Mouse (Mus musculus): ENCODE measurements around the gene Olfr1282. TPM values are rescaled to one million over a fixed set of nuclear protein-coding genes. Genes with fewer than 3 reads are reported as not detected.

Olfr1282 gene
- not detected for polyA plus RNA-seq (2017; shearing (Covaris generic))

GRCm38 (mm10) chr2:111335976-111336375 lies at the start of gene Olfr1282:
Gene Olfr1282, minus strand, starts transcription at chr2:111336076.

GRCm38 (mm10) chr2:111375222-111375621 lies 39.3 kb upstream of the Olfr1282 start, which contains the start of gene Olfr1284:
Gene Olfr1284, plus strand, starts transcription at chr2:111375522.

GRCm38 (mm10) chr2:111366490-111366889 lies 30.6 kb upstream of the Olfr1282 start, which contains the start of gene Olfr1283:
Gene Olfr1283, plus strand, starts transcription at chr2:111366790.

GRCm38 (mm10) chr2:111326220-111326619 lies 9.7 kb downstream of the Olfr1282 start, which contains the start of gene Olfr1281:
Gene Olfr1281, plus strand, starts transcription at chr2:111326520.

GRCm38 (mm10) chr2:111313717-111314116 lies 22.2 kb downstream of the Olfr1282 start, which contains the start of gene Olfr1280:
Gene Olfr1280, plus strand, starts transcription at chr2:111314017.

GRCm38 (mm10) chr2:111300374-111300773 lies 35.5 kb downstream of the Olfr1282 start, which contains the start of gene Olfr1279:
Gene Olfr1279, plus strand, starts transcription at chr2:111300635.

GRCm38 (mm10) chr2:111289836-111290235 lies 46.0 kb downstream of the Olfr1282 start, which contains the start of gene Olfr1278:
Gene Olfr1278, plus strand, starts transcription at chr2:111290136.

Other genes starting within 250 kb of the Olfr1282 start
- not detected for gene Gm13941, start 230.1 kb downstream of the Olfr1282 start, polyA plus RNA-seq (2017; shearing (Covaris generic))
- gene Gm15130, start 183.1 kb downstream of the Olfr1282 start, polyA plus RNA-seq (2017; shearing (Covaris generic)): not detected
- under 1 TPM in 1 of 2 experiments, not detected in 1; 0.42 TPM for gene 4930430A15Rik, start 106.5 kb downstream of the Olfr1282 start, polyA plus RNA-seq (2017; shearing (Covaris generic))
- not detected for gene Olfr1275, start 100.8 kb downstream of the Olfr1282 start, polyA plus RNA-seq (2017; shearing (Covaris generic))
- gene Olfr1276, start 81.6 kb downstream of the Olfr1282 start, polyA plus RNA-seq (2017; shearing (Covaris generic)): not detected
- under 1 TPM in 1 of 2 experiments, not detected in 1; 0.04 TPM for gene Olfr1277, start 62.0 kb downstream of the Olfr1282 start, polyA plus RNA-seq (2017; shearing (Covaris generic))
- gene Olfr1278, start 45.9 kb downstream of the Olfr1282 start, polyA plus RNA-seq (2017; shearing (Covaris generic)): not detected
- not detected for gene Olfr1279, start 35.4 kb downstream of the Olfr1282 start, polyA plus RNA-seq (2017; shearing (Covaris generic))
- gene Olfr1280, start 22.1 kb downstream of the Olfr1282 start, polyA plus RNA-seq (2017; shearing (Covaris generic)): not detected
- not detected for gene Olfr1281, start 9.6 kb downstream of the Olfr1282 start, polyA plus RNA-seq (2017; shearing (Covaris generic))
- gene Olfr1283, start 30.7 kb upstream of the Olfr1282 start, polyA plus RNA-seq (2017; shearing (Covaris generic)): not detected
- gene Olfr1284, start 39.4 kb upstream of the Olfr1282 start, polyA plus RNA-seq (2017; shearing (Covaris generic)): not detected
- gene Olfr1286, start 87.0 kb upstream of the Olfr1282 start, polyA plus RNA-seq (2017; shearing (Covaris generic)): not detected
- gene Olfr1287, start 113.1 kb upstream of the Olfr1282 start, polyA plus RNA-seq (2017; shearing (Covaris generic)): not detected
- gene Olfr1288, start 138.0 kb upstream of the Olfr1282 start, polyA plus RNA-seq (2017; shearing (Covaris generic)): not detected
- gene Olfr1289, start 144.7 kb upstream of the Olfr1282 start, polyA plus RNA-seq (2017; shearing (Covaris generic)): not detected
- not detected for gene Olfr1290, start 157.8 kb upstream of the Olfr1282 start, polyA plus RNA-seq (2017; shearing (Covaris generic))
- gene Olfr1291-ps1, start 161.1 kb upstream of the Olfr1282 start, polyA plus RNA-seq (2017; shearing (Covaris generic)): under 1 TPM; 0.31 to 0.67 TPM
- under 1 TPM in 1 of 2 experiments, not detected in 1; 0.17 TPM for gene Olfr1293-ps, start 189.1 kb upstream of the Olfr1282 start, polyA plus RNA-seq (2017; shearing (Covaris generic))
- not detected for gene Olfr1294, start 204.2 kb upstream of the Olfr1282 start, polyA plus RNA-seq (2017; shearing (Covaris generic))
- gene Olfr1295, start 233.6 kb upstream of the Olfr1282 start, polyA plus RNA-seq (2017; shearing (Covaris generic)): not detected

Measured in inflammation-experienced regulatory T-cells (primary cell).